Mouse (Mus musculus) C3H10T1/2 (cell line): ENCODE data around the gene Stk31. TPM values are rescaled to one million over a fixed set of nuclear protein-coding genes. Genes with fewer than 3 reads are reported as not detected.

ENCODE experiments used
- polyA plus RNA-seq, 2 experiments: library from polyadenylated mRNA; unstranded; fragments of >200 nt; fragmentation: generic; extraction: Trizol; gene quantifications; one replicate each; pipeline ENCODE4 v1.2.1; 2012; ENCODE audit warnings: missing spikeins in 2 of 2

The Stk31 gene
- not detected for polyA plus RNA-seq

DNA sequence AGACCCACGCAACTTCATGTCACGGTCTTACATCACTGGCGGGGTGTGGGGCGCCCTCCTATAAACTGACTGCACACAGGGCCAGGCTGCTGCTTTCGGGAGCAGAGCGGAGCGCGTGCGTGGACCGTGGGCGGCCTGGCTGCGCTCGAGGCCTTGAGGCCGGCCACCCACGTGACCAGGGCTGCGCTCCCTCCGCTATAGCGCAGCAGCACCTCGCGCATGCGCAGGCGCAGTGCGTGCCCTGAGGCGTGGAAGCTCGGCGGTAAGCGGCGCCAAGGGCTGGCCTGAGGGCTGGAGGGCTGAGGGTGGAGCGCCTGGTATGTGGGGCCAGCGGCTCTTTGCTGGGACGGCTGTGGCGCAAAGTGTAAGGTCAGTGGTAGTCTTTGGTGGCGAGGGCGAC is at the start of gene Stk31:
TSS of gene Stk31 (plus strand) at position 289 of the 400 bp plus-strand sequence.

DNA sequence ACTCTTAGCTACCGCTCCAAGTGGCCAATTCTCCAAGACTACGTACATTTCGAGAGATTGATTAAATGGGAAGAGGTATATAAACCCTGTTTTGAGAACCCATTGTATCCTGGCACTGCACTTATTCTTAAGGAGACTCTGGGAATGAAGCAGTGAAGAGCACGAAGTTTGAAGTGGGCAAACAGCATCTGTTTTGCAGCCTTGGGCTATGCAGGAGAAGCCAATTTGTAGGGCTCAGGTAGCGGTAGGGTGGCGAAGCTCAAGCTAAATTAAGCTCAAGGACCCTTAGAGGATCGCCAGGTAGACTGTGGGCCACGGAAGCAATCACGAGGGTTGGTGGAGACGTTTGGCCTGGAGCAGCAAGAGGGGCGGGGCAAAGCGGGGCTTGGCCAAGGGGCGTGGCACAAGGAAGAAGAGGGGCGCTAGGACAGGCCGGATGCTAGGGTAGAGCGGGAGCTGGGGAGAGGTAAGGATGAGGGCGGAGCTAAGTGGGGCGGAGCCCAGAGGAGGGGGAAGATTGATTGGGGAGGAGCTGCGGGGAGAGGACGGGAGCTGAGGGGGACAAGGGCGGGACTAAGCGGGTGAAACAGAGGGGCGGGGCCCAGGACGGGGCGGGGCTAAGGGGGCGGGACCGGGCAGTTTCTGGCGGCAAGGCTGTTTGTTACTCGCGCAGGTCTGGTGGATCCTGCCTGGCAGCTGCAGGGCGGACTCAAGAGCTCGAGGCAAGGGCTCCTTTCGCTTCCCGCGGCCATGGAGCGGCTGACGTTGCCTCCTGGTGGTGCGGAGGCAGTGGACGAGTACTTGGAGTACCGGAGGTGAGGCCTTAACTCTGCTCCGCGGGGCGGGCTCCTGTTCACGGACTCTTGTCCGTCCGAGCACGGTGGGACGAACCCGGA is 28.0 kb upstream of the Stk31 start, which contains the start of gene Fam221a:
TSS of gene Fam221a (plus strand) at position 581 of the 896 bp plus-strand sequence.

Other genes with a start within 250 kb of the Stk31 start
- gene Igf2bp3, start 180.6 kb upstream of the Stk31 start, polyA plus RNA-seq = under 1 TPM; 0.02 to 0.37 TPM
- 10 to 100 TPM in 1 of 2 experiments, 1 to 10 TPM in 1; 4.5 to 26.6 TPM for gene Tra2a, start 131.6 kb upstream of the Stk31 start, polyA plus RNA-seq
- gene Ccdc126, start 76.3 kb upstream of the Stk31 start, polyA plus RNA-seq = 1 to 10 TPM in 1 of 2 experiments, under 1 TPM in 1; 0.20 to 2.0 TPM
- not detected for gene Fam221a, start 27.9 kb upstream of the Stk31 start, polyA plus RNA-seq